Mouse (Mus musculus): ENCODE data around the gene Qrich1. TPM values are rescaled to one million over a fixed set of nuclear protein-coding genes. Genes with fewer than 3 reads are reported as not detected.

Qrich1 gene
- total RNA-seq, 1 experiment, result 152 TPM

DNA sequence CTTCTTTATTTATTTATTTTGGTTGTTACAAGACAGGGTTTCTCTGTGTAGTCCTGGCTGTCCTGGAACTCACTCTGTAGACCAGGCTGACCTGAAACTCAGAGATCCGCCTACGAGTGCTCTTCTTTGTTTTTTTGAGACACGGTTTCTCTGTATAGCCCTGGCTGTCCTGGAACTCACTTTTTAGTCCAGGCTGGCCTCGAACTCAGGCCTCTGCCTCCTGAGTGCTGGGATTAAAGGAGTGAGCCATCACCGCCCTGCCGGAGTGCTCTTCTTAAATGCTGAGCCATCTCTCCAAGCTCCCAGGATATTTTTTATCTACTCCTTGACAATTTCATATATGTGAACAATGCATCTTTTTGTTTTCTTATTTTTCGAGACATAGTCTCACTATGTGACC, 9.7 kb upstream of the Qrich1 start:
- Histone ChIP-seq H3K9ac (ENCODE audit: insufficient read depth, low read depth, low read length, poor library complexity, severe bottlenecking) (no peak overlapping the region), H3K9me3 (ENCODE audit: control insufficient read depth, insufficient read depth, low read depth, low read length) (no peaks in the 10 kb centered on the region), H3K36me3 (ENCODE audit: control insufficient read depth, insufficient read depth, low read length, poor library complexity, severe bottlenecking) (peaks cover 22% of the 10 kb centered on the region), H3K4me1 (ENCODE audit: control insufficient read depth in 2 of 2, insufficient read depth in 2 of 2, low read length in 2 of 2, poor library complexity in 1 of 2) (no peaks in the 10 kb centered on the region), H3K4me3 (ENCODE audit: insufficient read depth in 1 of 2, low read depth in 1 of 2, low read length in 2 of 2, poor library complexity in 1 of 2, severe bottlenecking in 1 of 2) (no peak overlapping the region), H3K27ac (ENCODE audit: insufficient read depth, low read depth, low read length, poor library complexity, severe bottlenecking) (no peak overlapping the region)
- DNase-seq (ENCODE audit: low read depth, low spot score), result no peak
- in situ Hi-C loops (cut with MboI; ENCODE audit: low sequenced_read_pairs in 2 of 2, unreplicated experiment in 2 of 2), result no loop called here
- TF ChIP-seq ZC3H11A (IDR thresholded peaks at IDR 0.05; ENCODE audit: borderline replicate concordance, low read depth, low read length), result no peak
- no peak for TF ChIP-seq HCFC1 (IDR thresholded peaks at IDR 0.05; ENCODE audit: borderline replicate concordance, insufficient read depth, low read length)
- TF ChIP-seq MAFK (IDR thresholded peaks at IDR 0.05; ENCODE audit: insufficient read depth, low read depth, low read length), result no peak
- TF ChIP-seq ZNF384 (IDR thresholded peaks at IDR 0.05; ENCODE audit: low read depth, low read length), result no peak
- TF ChIP-seq CHD2 (IDR thresholded peaks at IDR 0.05; ENCODE audit: low read depth, low read length), result no peak

DNA sequence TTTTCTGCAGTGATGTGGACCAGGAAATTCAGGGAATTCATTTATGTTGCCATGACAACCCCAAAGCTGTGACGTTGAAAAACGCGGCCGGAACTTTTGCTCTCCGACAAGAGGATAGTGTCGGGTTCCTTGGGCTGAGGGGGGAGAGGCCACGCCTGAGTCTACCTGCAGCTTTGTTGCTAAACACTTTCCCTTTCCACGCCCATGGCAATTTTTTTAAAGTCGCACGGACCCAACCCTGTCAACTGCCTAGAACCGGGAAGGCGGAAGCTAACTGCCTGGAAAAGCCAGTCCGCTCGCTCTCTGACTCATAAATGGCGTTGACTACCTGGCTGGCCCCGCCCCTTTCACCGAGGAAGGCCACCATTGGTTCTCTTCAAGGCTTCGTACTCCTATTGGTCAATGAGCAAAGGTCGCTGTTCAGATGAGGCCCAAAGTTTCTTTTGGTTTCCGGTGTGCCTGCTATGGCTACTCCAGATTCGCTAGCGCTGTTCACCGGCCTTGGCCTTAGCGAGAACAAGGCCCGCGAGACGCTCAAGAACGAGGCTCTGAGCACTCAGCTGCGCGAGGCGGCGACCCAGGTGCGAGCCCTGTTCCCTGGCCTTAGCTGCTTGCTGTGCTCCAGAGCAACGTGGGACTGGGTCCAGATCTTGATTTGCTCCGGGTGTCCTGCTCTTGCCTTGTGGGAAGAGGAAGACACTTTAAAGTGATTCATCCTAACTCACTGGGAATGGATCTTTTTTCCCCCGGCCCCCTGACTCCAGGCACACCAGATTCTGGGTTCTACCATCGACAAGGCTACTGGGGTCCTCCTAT, 8.8 kb upstream of the Qrich1 start, which contains the start of gene Qars:
Gene Qars (plus strand): TSS at position 88 of the 816 bp plus-strand sequence.
- H3K36me3 ChIP-seq (ENCODE audit: control insufficient read depth, insufficient read depth, low read length, poor library complexity, severe bottlenecking), result peaks cover 28% of the 10 kb centered on the region
- TF ChIP-seq MAFK (IDR thresholded peaks at IDR 0.05; ENCODE audit: insufficient read depth, low read depth, low read length) (no peak), ZNF384 (IDR thresholded peaks at IDR 0.05; ENCODE audit: low read depth, low read length) (peak; percentile 87)
- H3K4me3 ChIP-seq (ENCODE audit: insufficient read depth in 1 of 2, low read depth in 1 of 2, low read length in 2 of 2, poor library complexity in 1 of 2, severe bottlenecking in 1 of 2), result peak within 1 kb of the TSS; percentile 88 to 90
- H3K9me3 ChIP-seq (ENCODE audit: control insufficient read depth, insufficient read depth, low read depth, low read length), result no peaks in the 10 kb centered on the region
- peak; percentile 98 for DNase-seq (ENCODE audit: low read depth, low spot score)
- peak within 1 kb of the TSS; percentile 42; the same call in 1 of the 2 replicates for H3K27ac ChIP-seq (ENCODE audit: insufficient read depth, low read depth, low read length, poor library complexity, severe bottlenecking)
- no peaks in the 10 kb centered on the region for H3K4me1 ChIP-seq (ENCODE audit: control insufficient read depth in 2 of 2, insufficient read depth in 2 of 2, low read length in 2 of 2, poor library complexity in 1 of 2)
- H3K9ac ChIP-seq (ENCODE audit: insufficient read depth, low read depth, low read length, poor library complexity, severe bottlenecking), result peak within 1 kb of the TSS; percentile 90
- in situ Hi-C loops (cut with MboI; ENCODE audit: low sequenced_read_pairs in 2 of 2, unreplicated experiment in 2 of 2), result no loop called here

DNA sequence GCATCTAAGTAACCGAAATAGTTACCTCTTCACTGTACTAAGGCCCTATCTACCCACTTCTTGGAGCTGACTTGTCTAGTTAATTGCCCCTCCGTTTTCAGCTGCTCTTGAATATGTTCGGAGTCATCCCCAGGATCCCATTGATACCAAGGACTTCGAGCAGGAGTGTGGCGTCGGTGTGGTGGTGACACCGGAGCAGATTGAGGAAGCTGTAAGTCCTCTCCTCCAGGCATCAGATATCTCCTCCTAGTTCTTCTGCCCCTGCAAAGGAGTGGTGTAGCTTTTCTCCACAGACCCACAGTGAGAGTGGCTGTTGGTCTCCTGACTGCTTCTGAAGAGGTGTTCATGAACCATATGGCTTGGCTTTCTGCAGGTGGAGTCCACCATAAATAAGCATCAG, 7.8 kb upstream of the Qrich1 start:
- TF ChIP-seq ZC3H11A (IDR thresholded peaks at IDR 0.05; ENCODE audit: borderline replicate concordance, low read depth, low read length) (no peak), CHD2 (IDR thresholded peaks at IDR 0.05; ENCODE audit: low read depth, low read length) (no peak), MAFK (IDR thresholded peaks at IDR 0.05; ENCODE audit: insufficient read depth, low read depth, low read length) (no peak), ZNF384 (IDR thresholded peaks at IDR 0.05; ENCODE audit: low read depth, low read length) (no peak), HCFC1 (IDR thresholded peaks at IDR 0.05; ENCODE audit: borderline replicate concordance, insufficient read depth, low read length) (no peak)
- no peaks in the 10 kb centered on the region for H3K9me3 ChIP-seq (ENCODE audit: control insufficient read depth, insufficient read depth, low read depth, low read length)
- H3K27ac ChIP-seq (ENCODE audit: insufficient read depth, low read depth, low read length, poor library complexity, severe bottlenecking), result no peak overlapping the region
- DNase-seq (ENCODE audit: low read depth, low spot score), result no peak
- in situ Hi-C loops (cut with MboI; ENCODE audit: low sequenced_read_pairs in 2 of 2, unreplicated experiment in 2 of 2), result no loop called here
- peaks cover 35% of the 10 kb centered on the region for H3K36me3 ChIP-seq (ENCODE audit: control insufficient read depth, insufficient read depth, low read length, poor library complexity, severe bottlenecking)
- peak overlapping the region; percentile 90; the same call in 1 of the 2 replicates for H3K9ac ChIP-seq (ENCODE audit: insufficient read depth, low read depth, low read length, poor library complexity, severe bottlenecking)
- peak overlapping the region; percentile 88 to 90 for H3K4me3 ChIP-seq (ENCODE audit: insufficient read depth in 1 of 2, low read depth in 1 of 2, low read length in 2 of 2, poor library complexity in 1 of 2, severe bottlenecking in 1 of 2)
- no peaks in the 10 kb centered on the region for H3K4me1 ChIP-seq (ENCODE audit: control insufficient read depth in 2 of 2, insufficient read depth in 2 of 2, low read length in 2 of 2, poor library complexity in 1 of 2)

DNA sequence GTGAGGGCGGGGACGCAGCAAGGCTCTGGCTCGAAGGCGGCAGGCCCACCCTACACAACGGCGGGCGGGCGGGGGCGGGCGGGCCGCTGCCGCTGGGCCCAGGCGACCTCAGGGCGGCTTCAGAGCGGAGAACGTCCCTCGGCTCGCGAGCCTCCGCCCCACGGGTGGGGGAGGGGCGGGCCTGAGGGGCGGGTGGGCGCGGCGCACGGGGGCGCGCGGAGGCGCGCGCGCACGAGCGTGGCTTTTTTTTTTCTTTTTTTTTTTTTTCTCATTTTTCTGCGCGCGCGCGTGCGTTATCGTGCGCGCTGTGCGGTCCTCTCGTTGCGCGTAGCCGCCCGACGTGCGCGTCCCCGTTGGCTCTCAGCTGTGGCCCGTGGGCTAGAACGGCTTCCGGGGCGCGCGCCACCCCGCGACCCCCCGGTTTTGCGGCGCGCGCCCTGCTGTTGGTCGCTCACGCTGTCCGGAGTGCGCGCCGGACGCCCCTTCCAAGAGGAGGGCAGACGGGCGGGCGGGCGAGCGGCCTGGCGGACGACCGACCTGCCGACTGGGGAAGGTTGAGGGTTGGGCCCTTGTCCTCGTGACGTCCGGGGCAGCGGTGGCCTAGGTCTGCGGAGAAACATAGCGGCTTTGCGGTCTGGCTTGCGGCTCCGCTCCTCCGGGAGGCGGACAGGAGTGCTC, 786 bp downstream of the Qrich1 start:
- DNase-seq (ENCODE audit: low read depth, low spot score), result peak; percentile 78
- peak overlapping the region; percentile 99 for H3K9ac ChIP-seq (ENCODE audit: insufficient read depth, low read depth, low read length, poor library complexity, severe bottlenecking)
- in situ Hi-C loops (cut with MboI; ENCODE audit: low sequenced_read_pairs in 2 of 2, unreplicated experiment in 2 of 2), result no loop called here
- H3K36me3 ChIP-seq (ENCODE audit: control insufficient read depth, insufficient read depth, low read length, poor library complexity, severe bottlenecking), result peaks cover 24% of the 10 kb centered on the region
- peak overlapping the region; percentile 92 to 97 for H3K4me3 ChIP-seq (ENCODE audit: insufficient read depth in 1 of 2, low read depth in 1 of 2, low read length in 2 of 2, poor library complexity in 1 of 2, severe bottlenecking in 1 of 2)
- TF ChIP-seq ZNF384 (IDR thresholded peaks at IDR 0.05; ENCODE audit: low read depth, low read length), result peak; percentile 98
- 0 out of 2 replicates have a peak, but pooled peaks have one; percentile 38 for TF ChIP-seq HCFC1 (IDR thresholded peaks at IDR 0.05; ENCODE audit: borderline replicate concordance, insufficient read depth, low read length)
- no peak for TF ChIP-seq CHD2 (IDR thresholded peaks at IDR 0.05; ENCODE audit: low read depth, low read length)
- H3K9me3 ChIP-seq (ENCODE audit: control insufficient read depth, insufficient read depth, low read depth, low read length), result no peaks in the 10 kb centered on the region
- H3K27ac ChIP-seq (ENCODE audit: insufficient read depth, low read depth, low read length, poor library complexity, severe bottlenecking), result peak overlapping the region; percentile 99
- H3K4me1 ChIP-seq (ENCODE audit: control insufficient read depth in 2 of 2, insufficient read depth in 2 of 2, low read length in 2 of 2, poor library complexity in 1 of 2), result peaks cover 0 to 5% of the 10 kb centered on the region in 2 experiments; a peak in 2 of 4 replicates
